Mouse (Mus musculus): Measurements from ENCODE around the gene Mical1. TPM values are rescaled to one million over a fixed set of nuclear protein-coding genes. Genes with fewer than 3 reads are reported as not detected.

Mical1 gene
- total RNA-seq (2021): 10 to 100 TPM; 15.7 to 18.8 TPM

- DNase-seq (ENCODE audit: extremely low spot score in 1 of 2, low spot score in 1 of 2): peak; percentile 30 to 46
Measured at GRCm38 (mm10) chr10:41476171-41477017, at the start of gene Mical1. TSS of gene Mical1 (plus strand) at chr10:41476314.

GRCm38 (mm10) chr10:41426368-41426767 lies 49.7 kb upstream of the Mical1 start:
- DNase-seq (ENCODE audit: extremely low spot score in 1 of 2, low spot score in 1 of 2): no peak

DNA sequence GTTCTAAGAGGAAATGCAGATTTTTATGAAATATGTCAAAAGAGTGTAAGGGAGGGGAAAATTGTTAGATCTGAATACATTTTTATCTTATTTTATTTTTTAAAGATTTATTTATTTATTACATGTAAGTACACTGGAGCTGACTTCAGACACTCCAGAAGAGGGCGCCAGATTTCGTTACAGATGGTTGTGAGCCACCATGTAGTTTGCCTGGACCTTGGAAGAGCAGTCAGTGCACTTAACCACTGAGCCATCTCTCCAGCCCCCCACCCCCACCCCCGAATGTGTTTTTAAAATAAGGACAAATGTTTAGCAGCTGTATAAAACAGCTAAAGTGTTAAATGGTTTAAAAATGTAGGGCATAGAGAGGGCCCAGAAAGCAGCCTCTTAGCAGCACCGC lies 41.5 kb upstream of the Mical1 start:
- DNase-seq (ENCODE audit: extremely low spot score in 1 of 2, low spot score in 1 of 2): peak in 1 of 2 experiments; percentile 51

- no peak for DNase-seq (ENCODE audit: extremely low spot score in 1 of 2, low spot score in 1 of 2)
Measured at GRCm38 (mm10) chr10:41435141-41435540, 41.0 kb upstream of the Mical1 start.

- DNase-seq (ENCODE audit: extremely low spot score in 1 of 2, low spot score in 1 of 2): no peak
Measured at GRCm38 (mm10) chr10:41448216-41448615, 27.9 kb upstream of the Mical1 start.

DNA sequence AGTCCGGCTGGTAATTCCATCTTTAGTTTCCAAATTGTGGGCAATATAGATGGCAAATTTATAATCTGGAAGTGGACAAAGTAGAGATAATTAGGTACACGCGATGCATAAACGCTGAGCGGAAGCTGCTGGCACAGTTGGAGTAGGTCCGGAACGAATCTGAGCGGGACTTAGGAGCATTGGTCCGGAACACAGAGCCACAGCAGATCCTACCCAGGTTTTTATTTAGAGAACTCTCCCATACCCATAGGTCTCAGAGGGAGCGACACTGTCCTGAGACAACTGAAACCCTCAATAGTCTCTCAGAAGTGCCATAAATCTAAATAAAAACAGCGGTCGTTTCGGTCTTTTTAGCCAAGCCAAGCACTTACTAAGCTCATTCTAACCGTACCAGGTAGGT lies 26.4 kb upstream of the Mical1 start:
- DNase-seq (ENCODE audit: extremely low spot score in 1 of 2, low spot score in 1 of 2): no peak

GRCm38 (mm10) chr10:41450137-41450670 lies 25.9 kb upstream of the Mical1 start, which contains the start of gene Zbtb24:
TSS of gene Zbtb24 (plus strand) at chr10:41450383.
- peak; percentile 84 to 85 for DNase-seq (ENCODE audit: extremely low spot score in 1 of 2, low spot score in 1 of 2)

- no peak for DNase-seq (ENCODE audit: extremely low spot score in 1 of 2, low spot score in 1 of 2)
Measured at GRCm38 (mm10) chr10:41450780-41451522, 25.2 kb upstream of the Mical1 start.

- DNase-seq (ENCODE audit: extremely low spot score in 1 of 2, low spot score in 1 of 2): no peak
Measured at GRCm38 (mm10) chr10:41451656-41452055, 24.5 kb upstream of the Mical1 start.

- no peak for DNase-seq (ENCODE audit: extremely low spot score in 1 of 2, low spot score in 1 of 2)
Measured at GRCm38 (mm10) chr10:41452791-41453190, 23.3 kb upstream of the Mical1 start.

DNA sequence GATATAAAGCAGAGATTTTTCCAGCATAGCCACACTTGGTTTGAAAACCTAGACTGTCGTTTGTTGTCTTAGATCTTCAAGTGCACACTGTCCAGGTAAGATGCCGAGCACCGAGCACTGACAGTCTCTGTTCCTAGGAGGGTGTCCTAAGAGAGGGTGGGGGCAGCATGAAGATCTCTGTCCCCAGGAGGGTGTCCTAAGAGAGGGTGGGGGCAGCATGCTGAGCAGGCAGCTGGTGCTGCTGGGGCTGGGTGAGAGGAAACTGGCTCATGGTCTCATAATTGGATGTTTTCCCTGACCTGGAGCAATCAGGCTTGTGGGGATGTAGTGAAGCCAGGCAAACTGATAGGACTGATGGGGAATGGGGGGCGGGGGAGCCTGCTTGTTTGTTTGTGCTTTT lies 16.1 kb upstream of the Mical1 start:
- no peak for DNase-seq (ENCODE audit: extremely low spot score in 1 of 2, low spot score in 1 of 2)

- DNase-seq (ENCODE audit: extremely low spot score in 1 of 2, low spot score in 1 of 2): no peak
Measured at GRCm38 (mm10) chr10:41460501-41460900, 15.6 kb upstream of the Mical1 start.

DNA sequence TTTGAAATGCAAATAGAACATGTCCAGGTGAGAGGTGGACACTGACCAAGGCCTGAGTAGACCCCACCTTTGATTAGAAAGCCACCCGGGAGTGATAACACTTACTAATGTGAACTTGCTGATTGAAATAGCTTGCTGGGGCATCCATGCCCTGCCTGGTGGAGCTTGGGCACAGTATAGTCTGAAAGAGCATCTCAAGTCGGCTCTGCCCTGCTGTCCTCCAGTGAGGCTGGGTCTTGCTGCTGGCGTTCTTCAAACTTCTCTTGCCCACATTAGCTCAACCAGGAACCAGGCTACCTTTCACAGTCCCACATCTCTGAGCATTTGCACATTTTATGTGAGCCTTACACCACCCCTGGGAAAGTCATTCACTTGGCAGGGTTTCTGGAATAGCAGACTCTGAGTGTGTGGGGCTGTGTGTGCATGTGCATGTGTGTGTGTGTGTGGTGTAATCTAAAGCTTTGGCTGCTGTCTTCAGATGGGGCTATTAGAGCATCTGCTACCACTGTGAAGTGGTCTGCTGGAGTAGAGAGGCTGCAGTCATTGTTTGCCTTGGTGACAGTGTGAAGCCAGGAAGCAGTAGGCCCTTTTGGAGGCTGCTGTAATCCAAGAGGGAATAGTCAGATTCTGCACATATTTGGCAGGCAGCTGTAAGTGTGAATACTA lies 14.9 kb upstream of the Mical1 start:
- DNase-seq (ENCODE audit: extremely low spot score in 1 of 2, low spot score in 1 of 2): no peak

DNA sequence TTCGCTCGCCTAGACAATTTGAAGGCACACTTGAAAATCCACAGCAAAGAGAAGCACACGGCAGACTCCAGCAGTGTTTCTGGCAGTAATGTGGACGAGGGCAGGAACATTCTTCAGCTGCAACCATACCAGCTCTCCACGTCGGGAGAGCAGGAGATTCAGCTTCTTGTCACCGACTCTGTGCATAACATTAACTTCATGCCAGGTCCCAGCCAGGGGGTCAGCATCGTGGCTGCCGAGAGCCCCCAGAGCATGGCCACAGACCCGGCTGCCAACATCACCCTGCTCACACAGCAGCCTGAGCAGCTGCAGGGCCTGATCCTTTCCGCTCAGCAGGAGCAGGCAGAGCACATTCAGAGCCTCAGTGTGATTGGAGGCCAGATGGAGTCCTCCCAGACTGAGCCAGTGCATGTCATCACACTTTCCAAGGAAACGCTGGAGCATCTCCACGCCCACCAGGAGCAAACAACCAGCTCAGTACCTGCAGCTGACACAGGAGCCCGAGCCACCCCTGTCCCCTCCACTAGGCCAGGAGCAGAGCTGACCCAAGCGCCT lies 11.6 kb upstream of the Mical1 start:
- DNase-seq (ENCODE audit: extremely low spot score in 1 of 2, low spot score in 1 of 2): no peak

GRCm38 (mm10) chr10:41467325-41467724 lies 8.8 kb upstream of the Mical1 start:
- DNase-seq (ENCODE audit: extremely low spot score in 1 of 2, low spot score in 1 of 2): no peak

DNA sequence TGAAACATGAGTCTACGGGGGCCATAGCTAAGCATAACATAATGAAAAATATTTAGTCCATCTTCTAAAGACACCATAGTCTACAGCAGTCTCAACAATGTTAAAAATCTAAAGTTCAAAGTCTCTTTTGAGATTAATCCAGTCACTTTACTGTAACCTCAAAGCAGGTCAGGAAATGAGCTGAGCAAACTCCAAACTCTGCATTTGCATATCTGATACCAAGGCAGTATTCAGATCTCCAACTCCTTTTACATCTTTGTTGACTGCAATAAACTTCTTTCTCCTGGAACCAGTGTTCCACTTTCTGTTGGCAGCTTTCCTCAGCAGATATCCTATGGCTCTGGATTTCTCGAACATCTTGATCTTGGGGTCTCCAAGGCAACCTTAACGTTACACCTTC lies 5.4 kb upstream of the Mical1 start:
- no peak for DNase-seq (ENCODE audit: extremely low spot score in 1 of 2, low spot score in 1 of 2)

DNA sequence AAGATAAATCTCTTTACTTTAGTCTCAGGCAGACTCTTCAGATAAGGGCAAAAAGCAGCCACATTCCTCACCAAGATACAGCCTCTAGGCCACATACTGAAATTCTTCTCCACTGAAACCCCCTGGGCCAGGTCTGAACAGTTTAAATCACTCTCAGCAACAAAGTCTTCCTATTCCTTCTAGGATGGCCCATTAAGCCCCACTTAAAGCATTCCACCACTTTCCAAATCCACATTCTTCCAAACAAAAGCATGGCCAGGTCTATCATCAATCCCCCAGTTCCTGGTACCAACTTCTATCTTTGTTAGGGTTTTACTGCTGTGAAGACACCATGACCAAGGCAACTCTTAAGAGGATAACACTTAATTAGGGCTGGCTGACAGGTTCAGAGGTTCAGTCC lies 3.6 kb upstream of the Mical1 start:
- DNase-seq (ENCODE audit: extremely low spot score in 1 of 2, low spot score in 1 of 2): no peak

DNA sequence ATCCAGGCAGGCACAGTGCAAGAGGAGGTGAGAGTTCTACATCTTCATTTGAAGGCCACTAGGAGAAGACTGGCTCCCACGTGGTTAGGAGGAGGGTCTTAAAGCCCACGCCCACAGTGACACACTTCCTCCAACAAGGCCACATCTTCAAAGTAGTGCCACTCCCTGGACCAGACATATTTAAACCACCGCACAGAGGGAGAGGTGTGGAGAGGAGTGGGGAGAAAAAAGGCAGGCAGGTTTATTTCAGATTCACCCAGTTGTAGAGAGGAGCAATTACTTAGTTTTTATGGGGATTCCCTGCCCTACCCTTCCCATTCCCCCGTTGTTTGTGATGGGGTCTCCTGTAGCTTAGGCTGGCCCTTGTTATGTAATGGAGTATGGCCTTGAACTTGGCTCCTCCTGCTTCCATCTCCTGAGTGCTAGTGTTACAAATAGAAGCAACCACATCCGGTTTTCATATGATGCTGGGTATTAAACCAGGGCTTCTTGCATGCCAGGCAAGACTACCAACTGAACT lies 3.1 kb upstream of the Mical1 start:
- no peak for DNase-seq (ENCODE audit: extremely low spot score in 1 of 2, low spot score in 1 of 2)

DNA sequence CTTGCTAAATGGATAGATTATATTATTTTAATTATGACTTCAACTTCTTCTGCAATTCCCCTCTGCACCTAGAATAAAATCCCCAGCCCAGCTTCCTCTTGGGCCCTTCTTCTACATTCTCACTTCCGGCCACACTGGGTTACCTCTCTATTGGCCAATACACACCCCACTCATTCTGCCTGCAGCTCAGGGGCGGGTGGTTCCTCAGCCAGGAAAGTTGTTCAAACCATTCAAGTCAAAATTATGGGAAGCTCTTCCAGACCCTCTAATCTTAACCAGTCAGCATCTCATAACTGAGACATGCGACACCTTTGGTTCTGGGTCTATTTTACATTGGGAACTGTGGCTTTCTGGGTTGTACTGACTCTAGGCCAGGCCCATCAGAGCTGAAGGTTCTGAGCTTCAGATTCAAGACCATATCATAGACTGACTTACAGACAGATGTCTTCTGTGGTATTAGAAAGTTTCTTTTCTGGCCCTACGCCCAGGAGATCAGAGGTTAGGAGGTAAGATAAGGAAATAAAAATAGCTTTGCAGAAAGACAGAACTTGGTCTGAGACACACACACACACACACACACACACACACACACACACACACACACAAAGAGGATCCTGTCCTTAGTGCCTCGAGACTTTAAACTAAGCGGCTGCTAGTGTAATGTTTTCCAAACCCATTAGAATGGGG lies 2.2 kb upstream of the Mical1 start:
- DNase-seq (ENCODE audit: extremely low spot score in 1 of 2, low spot score in 1 of 2): no peak

- no peak for DNase-seq (ENCODE audit: extremely low spot score in 1 of 2, low spot score in 1 of 2)
Measured at GRCm38 (mm10) chr10:41474981-41475391, 1.1 kb upstream of the Mical1 start.
